Mouse (Mus musculus) heart, adult 2 months (tissue): ENCODE measurements at regions not wholly inside any gene's neighbourhood (a gene's known extent, or its start where the extent isn't known, plus 50 kb on each side); places are given as distances from the start of the nearest gene placed in this dataset.

Experiments
- DNase-seq, 2 experiments: peaks; one replicate each; pipeline ENCODE4 v3.0.0; 2021
- H3K27ac ChIP-seq: fragments of 200-600 bp; 2 replicates; pipeline ENCODE4 v1.8.1; 2022
- H3K27me3 ChIP-seq: fragments of 200-500 bp; 2 replicates; pipeline ENCODE4 v1.6.1; 2012; ENCODE audit warnings: mild to moderate bottlenecking, low read length, inconsistent platforms, mixed read lengths; ENCODE audit not compliant: control insufficient read depth, insufficient read depth
- H3K36me3 ChIP-seq: fragments of 200-500 bp; 2 replicates; pipeline ENCODE4 v1.6.1; 2012; ENCODE audit warnings: low read length, inconsistent platforms; ENCODE audit not compliant: control insufficient read depth, insufficient read depth
- H3K4me1 ChIP-seq: fragments of 200-500 bp; 2 replicates; pipeline ENCODE4 v1.6.1; 2011; ENCODE audit warnings: low read length; ENCODE audit not compliant: control insufficient read depth, insufficient read depth
- H3K4me3 ChIP-seq: fragments of 200-600 bp; 2 replicates; pipeline ENCODE4 v1.8.1; 2022
- H3K79me2 ChIP-seq: fragments of 200-500 bp; replicated peaks from 2 replicates; pipeline ENCODE4 v1.6.1; 2012; ENCODE audit warnings: mild to moderate bottlenecking, inconsistent platforms, low read length, moderate library complexity, mixed read lengths; ENCODE audit not compliant: control insufficient read depth, insufficient read depth
- H3K9ac ChIP-seq: fragments of 200-500 bp; 2 replicates; pipeline ENCODE4 v1.6.1; 2012; ENCODE audit warnings: low read depth, mild to moderate bottlenecking, control low read depth, inconsistent platforms, low read length, mixed read lengths
- CTCF ChIP-seq: fragments of 200-600 bp; IDR thresholded peaks from 2 replicates; pipeline ENCODE4 v1.8.1; 2022; ENCODE audit warnings: antibody characterized with exemption, mild to moderate bottlenecking, moderate library complexity
- EP300 ChIP-seq: fragments of 200-500 bp; IDR thresholded peaks from 2 replicates; pipeline ENCODE4 v1.6.1; 2011; ENCODE audit warnings: low read depth, low read length, control low read depth; ENCODE audit not compliant: insufficient read depth
- POLR2A ChIP-seq: fragments of 200-500 bp; IDR thresholded peaks from 2 replicates; pipeline ENCODE4 v1.6.1; 2011; ENCODE audit warnings: mild to moderate bottlenecking, low read depth, low read length, control low read depth; ENCODE audit not compliant: insufficient read depth
- WGBS: fragments of 180-500 bp; shearing (Covaris S2); methylation state at CpG from one replicate; pipeline ENCODE4 v1.1.7; 2018; 5-methylcytosine and 5-hydroxymethylcytosine counted together
- intact Hi-C: fragments of 180-260 bp; cut with DNase I; formaldehyde crosslinking; loops from one replicate; pipeline ENCODE4 v1.15.1; 2025

- H3K79me2 ChIP-seq, result no peaks in the 10 kb centered on the region
- no peaks in the 10 kb centered on the region for H3K4me1 ChIP-seq
- H3K4me3 ChIP-seq, result no peak overlapping the region
- no peak overlapping the region for H3K9ac ChIP-seq
- WGBS, result 68% methylated on average over 1 of the region's 1 CpGs
- no peaks in the 10 kb centered on the region for H3K27me3 ChIP-seq
- DNase-seq, result no peak
- intact Hi-C loops, result no loop called here
- no peaks in the 10 kb centered on the region for H3K36me3 ChIP-seq
- TF ChIP-seq POLR2A, result no peak
- no peak for TF ChIP-seq CTCF
- TF ChIP-seq EP300, result no peak
- H3K27ac ChIP-seq, result no peak overlapping the region
Observed at GRCm38 (mm10) chr10:98145773-98146172, 419.2 kb upstream of the C030005K15Rik start.

- Histone ChIP-seq H3K4me1 (no peaks in the 10 kb centered on the region), H3K27me3 (no peaks in the 10 kb centered on the region), H3K27ac (no peak overlapping the region), H3K4me3 (no peak overlapping the region), H3K9ac (no peak overlapping the region), H3K79me2 (no peaks in the 10 kb centered on the region), H3K36me3 (no peaks in the 10 kb centered on the region)
- intact Hi-C loops, result no loop called here
- TF ChIP-seq EP300, result no peak
- no peak for TF ChIP-seq POLR2A
- no peak for TF ChIP-seq CTCF
- DNase-seq, result no peak
- WGBS, result 63% methylated on average over 9 of the region's 9 CpGs
Observed at GRCm38 (mm10) chr10:98146998-98147863, 420.7 kb upstream of the C030005K15Rik start.

DNA sequence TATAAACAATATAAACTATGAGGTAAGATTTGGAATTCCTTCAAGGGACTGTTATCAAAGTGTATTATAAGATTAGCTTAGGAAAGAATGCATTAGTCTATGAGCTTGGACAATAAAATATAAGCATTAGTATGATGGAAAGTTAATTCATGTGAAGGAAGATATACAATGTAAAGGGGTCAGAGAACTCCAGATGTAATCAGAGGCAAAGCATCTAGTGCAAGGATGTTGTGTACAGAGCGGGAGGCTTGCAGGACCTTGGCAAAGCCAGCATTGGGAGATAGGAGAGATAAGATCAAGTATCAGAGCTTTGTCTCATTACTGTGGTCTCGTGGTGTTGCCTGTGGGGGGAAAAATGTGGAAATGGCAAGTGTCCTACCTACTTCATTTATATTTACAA, 429.4 kb upstream of the C030005K15Rik start:
- Histone ChIP-seq H3K36me3 (no peaks in the 10 kb centered on the region), H3K9ac (no peak overlapping the region), H3K79me2 (no peaks in the 10 kb centered on the region), H3K27me3 (no peaks in the 10 kb centered on the region), H3K4me1 (no peaks in the 10 kb centered on the region), H3K27ac (no peak overlapping the region), H3K4me3 (no peak overlapping the region)
- no peak for TF ChIP-seq CTCF
- no peak for TF ChIP-seq POLR2A
- TF ChIP-seq EP300, result no peak
- intact Hi-C loops, result no loop called here
- WGBS, result 59% methylated on average over 2 of the region's 2 CpGs
- no peak for DNase-seq

DNA sequence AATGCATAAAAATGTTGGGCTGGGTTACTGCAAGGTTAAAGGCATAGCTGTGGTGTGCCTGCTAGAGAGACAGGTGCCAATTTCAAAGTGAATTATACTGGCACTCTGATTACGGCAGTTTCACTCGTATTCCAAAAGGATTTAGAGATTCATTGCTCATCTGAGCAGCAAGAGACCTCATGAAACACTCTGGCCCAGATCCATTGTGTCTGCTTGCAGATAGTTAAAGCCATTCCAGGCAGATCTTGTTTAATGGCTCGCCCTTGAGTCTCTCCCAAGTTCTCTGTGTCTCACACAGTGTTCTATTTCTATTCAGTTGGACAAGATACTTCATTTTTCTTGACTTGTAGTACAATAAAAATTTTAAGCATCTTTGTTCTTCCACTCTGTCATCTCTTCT, 459.1 kb upstream of the C030005K15Rik start:
- Histone ChIP-seq H3K36me3 (no peaks in the 10 kb centered on the region), H3K4me3 (no peak overlapping the region), H3K27me3 (no peaks in the 10 kb centered on the region), H3K27ac (no peak overlapping the region), H3K79me2 (no peaks in the 10 kb centered on the region), H3K4me1 (no peaks in the 10 kb centered on the region), H3K9ac (no peak overlapping the region)
- 64% methylated on average over 3 of the region's 3 CpGs for WGBS
- intact Hi-C loops, result no loop called here
- no peak for DNase-seq
- TF ChIP-seq EP300, result no peak
- TF ChIP-seq POLR2A, result no peak
- no peak for TF ChIP-seq CTCF

- Histone ChIP-seq H3K4me1 (no peaks in the 10 kb centered on the region), H3K4me3 (no peak overlapping the region), H3K27me3 (no peaks in the 10 kb centered on the region), H3K9ac (no peak overlapping the region), H3K79me2 (no peaks in the 10 kb centered on the region), H3K36me3 (no peaks in the 10 kb centered on the region), H3K27ac (no peak overlapping the region)
- WGBS, result 77% methylated on average over 4 of the region's 4 CpGs
- TF ChIP-seq CTCF, result no peak
- intact Hi-C loops, result no loop called here
- DNase-seq, result no peak
Observed at GRCm38 (mm10) chr10:98196852-98197251, 470.3 kb upstream of the C030005K15Rik start.

DNA sequence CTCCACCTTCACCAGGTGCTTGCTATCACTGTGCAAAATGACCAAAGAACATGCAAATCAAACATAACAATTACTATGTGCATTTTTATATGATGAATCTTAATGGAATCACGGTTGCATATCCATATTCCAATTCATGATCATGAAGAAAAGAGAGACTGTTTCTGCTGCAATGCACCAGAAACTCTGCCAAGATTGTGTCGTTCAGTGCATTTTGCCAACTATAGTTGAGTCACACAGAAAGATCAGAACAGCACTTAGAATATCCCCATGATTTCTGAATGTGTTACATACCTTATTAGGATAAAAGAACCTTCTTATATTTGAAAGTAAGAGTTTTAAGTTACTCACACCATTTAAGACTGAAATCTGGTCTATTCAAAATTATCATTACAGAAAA, 483.7 kb upstream of the C030005K15Rik start:
- no peaks in the 10 kb centered on the region for H3K27me3 ChIP-seq
- intact Hi-C loops, result no loop called here
- no peaks in the 10 kb centered on the region for H3K36me3 ChIP-seq
- DNase-seq, result no peak
- no peaks in the 10 kb centered on the region for H3K4me1 ChIP-seq
- H3K4me3 ChIP-seq, result no peak overlapping the region
- H3K79me2 ChIP-seq, result no peaks in the 10 kb centered on the region
- no peak overlapping the region for H3K27ac ChIP-seq
- no peak for TF ChIP-seq EP300
- TF ChIP-seq POLR2A, result no peak
- no peak for TF ChIP-seq CTCF
- 52% methylated on average over 2 of the region's 2 CpGs for WGBS
- no peak overlapping the region for H3K9ac ChIP-seq
